25 mouse cellular contexts compared by ENCODE assay signal in genomic region chr4:117995461-117995860, GRCm38 (mm10).
"Had no signal": no experiment of that assay in that cellular context is flagged by ENCODE, and none has a peak within 500 bp of the region (broad histone marks: within the 10 kb centered on the region; RNA-seq: fewer than 3 reads in every experiment).

No protein-coding gene starts in this region.

- H3K27me3 ChIP-seq: intestine, embryonic 15.5 days; limb, embryonic 12.5 days; limb, embryonic 15.5 days; lung, embryonic 15.5 days; midbrain, embryonic 13.5 days; neural tube, embryonic 13.5 days; stomach, embryonic 15.5 days had no signal

- H3K36me3 ChIP-seq: intestine, embryonic 15.5 days; limb, embryonic 12.5 days; limb, embryonic 15.5 days; lung, embryonic 15.5 days; midbrain, embryonic 10.5 days; midbrain, embryonic 13.5 days; neural tube, embryonic 13.5 days; stomach, embryonic 15.5 days had no signal

- H3K4me3 ChIP-seq: intestine, embryonic 15.5 days; limb, embryonic 12.5 days; limb, embryonic 15.5 days; lung, embryonic 15.5 days; megakaryocyte, embryonic 14.5 days; midbrain, embryonic 10.5 days; midbrain, embryonic 13.5 days; myocyte; neural tube, embryonic 13.5 days; stomach, embryonic 15.5 days had no signal

- DNase-seq: kidney, adult 11 months; kidney, postnatal 10 days; kidney, postnatal 4 days; left cerebral cortex, postnatal 4 days; lung, adult 18-20 months; lung, postnatal 10 days; lung, postnatal 36 days; retina, postnatal 1 day; right cerebral cortex, postnatal 25 days; spleen, adult 18-20 months; thymus, adult 2 months; thymus, postnatal 14 days; thymus, postnatal 4 days had no signal

- H3K27ac ChIP-seq: intestine, embryonic 15.5 days; limb, embryonic 12.5 days; limb, embryonic 15.5 days; liver, embryonic 14.5 days; lung, embryonic 15.5 days; midbrain, embryonic 10.5 days; midbrain, embryonic 13.5 days; neural tube, embryonic 13.5 days; stomach, embryonic 15.5 days had no signal

- H3K9me3 ChIP-seq: intestine, embryonic 15.5 days; limb, embryonic 12.5 days; limb, embryonic 15.5 days; lung, embryonic 15.5 days; megakaryocyte, embryonic 14.5 days; midbrain, embryonic 10.5 days; midbrain, embryonic 13.5 days; neural tube, embryonic 13.5 days; stomach, embryonic 15.5 days had no signal

- H3K4me2 ChIP-seq: intestine, embryonic 15.5 days; limb, embryonic 12.5 days; limb, embryonic 15.5 days; lung, embryonic 15.5 days; midbrain, embryonic 13.5 days; neural tube, embryonic 13.5 days; stomach, embryonic 15.5 days had no signal

- ATAC-seq: intestine, embryonic 15.5 days; midbrain, embryonic 13.5 days; midbrain, embryonic 16.5 days had no signal

- H3K9ac ChIP-seq: intestine, embryonic 15.5 days; limb, embryonic 12.5 days; limb, embryonic 15.5 days; liver, embryonic 14.5 days; lung, embryonic 15.5 days; midbrain, embryonic 13.5 days; neural tube, embryonic 13.5 days; stomach, embryonic 15.5 days had no signal
